Mouse (Mus musculus) heart, adult 8-10 months (tissue): ENCODE measurements around the gene Abt1. TPM values are rescaled to one million over a fixed set of nuclear protein-coding genes. Genes with fewer than 3 reads are reported as not detected.

Source experiments
- DNase-seq: peaks from one replicate; pipeline ENCODE4 v3.0.0; 2022; ENCODE audit warnings: low spot score
- total RNA-seq, 4 experiments: library from RNA; stranded (reverse); gene quantifications; 2 replicates each; pipeline ENCODE4 v1.2.4; 2022

Abt1 gene
- total RNA-seq, 4 experiments from 2014 or later = 4.1 to 4.8 (median 4.7) TPM

- peak; percentile 44 for DNase-seq
Measured at GRCm38 (mm10) chr13:23438521-23438920, 14.9 kb upstream of the Abt1 start.

GRCm38 (mm10) chr13:23437908-23438307, 14.2 kb upstream of the Abt1 start:
- DNase-seq = peak; percentile 96

GRCm38 (mm10) chr13:23436861-23437822, 13.5 kb upstream of the Abt1 start:
- peak; percentile 85 for DNase-seq

- DNase-seq = peak; percentile 69
Measured at GRCm38 (mm10) chr13:23436231-23436661, 12.6 kb upstream of the Abt1 start.

- no peak for DNase-seq
Measured at GRCm38 (mm10) chr13:23435676-23436075, 12.0 kb upstream of the Abt1 start.

GRCm38 (mm10) chr13:23435241-23435640, 11.6 kb upstream of the Abt1 start:
- no peak for DNase-seq

- no peak for DNase-seq
Measured at GRCm38 (mm10) chr13:23434426-23434825, 10.8 kb upstream of the Abt1 start.

- DNase-seq = no peak
Measured at GRCm38 (mm10) chr13:23433801-23434200, 10.1 kb upstream of the Abt1 start.

GRCm38 (mm10) chr13:23433206-23433605, 9.5 kb upstream of the Abt1 start:
- no peak for DNase-seq

- DNase-seq = peak; percentile 95
Measured at GRCm38 (mm10) chr13:23432562-23433201, 9.0 kb upstream of the Abt1 start.

GRCm38 (mm10) chr13:23431351-23431771, 7.7 kb upstream of the Abt1 start:
- peak; percentile 91 for DNase-seq

- DNase-seq = peak; percentile 90
Measured at GRCm38 (mm10) chr13:23430734-23431133, 7.1 kb upstream of the Abt1 start.

GRCm38 (mm10) chr13:23429771-23430380, 6.2 kb upstream of the Abt1 start:
- no peak for DNase-seq

GRCm38 (mm10) chr13:23428166-23428993, 4.7 kb upstream of the Abt1 start:
- no peak for DNase-seq

GRCm38 (mm10) chr13:23427401-23427910, 3.8 kb upstream of the Abt1 start:
- no peak for DNase-seq

GRCm38 (mm10) chr13:23426922-23427321, 3.3 kb upstream of the Abt1 start:
- DNase-seq = peak; percentile 49

GRCm38 (mm10) chr13:23426335-23426734, 2.7 kb upstream of the Abt1 start:
- peak; percentile 53 for DNase-seq

- DNase-seq = peak; percentile 76
Measured at GRCm38 (mm10) chr13:23425505-23425904, 1.8 kb upstream of the Abt1 start.

- DNase-seq = peak; percentile 86
Measured at GRCm38 (mm10) chr13:23424494-23425325, 1.0 kb upstream of the Abt1 start.

GRCm38 (mm10) chr13:23424052-23424380, 350 bp upstream of the Abt1 start:
- DNase-seq = no peak
